33 mouse cellular contexts compared by ENCODE assay signal in the genomic region with DNA sequence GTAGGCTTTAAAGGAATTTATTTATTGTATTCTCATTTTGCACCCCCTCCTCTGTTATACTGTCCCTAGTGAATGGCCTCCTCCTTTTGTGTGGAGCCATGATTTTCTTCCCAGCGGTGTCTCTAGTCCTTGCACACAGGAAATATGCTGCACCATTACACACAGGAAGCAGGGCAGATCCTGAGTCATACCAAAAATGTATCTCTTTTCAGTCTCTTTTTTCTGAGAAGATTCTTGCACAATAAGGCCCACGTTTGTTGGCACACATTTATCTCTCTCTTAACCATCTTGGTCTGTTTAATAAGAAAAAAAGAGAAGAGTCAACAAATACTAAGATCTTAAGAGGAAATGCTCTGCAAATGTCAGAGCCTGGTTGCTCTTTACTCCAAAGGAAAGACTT. TPM values are rescaled to one million over a fixed set of nuclear protein-coding genes. Genes with fewer than 3 reads are reported as not detected.
DNase-seq lines count a peak whose midpoint lies in the region; ATAC-seq and TF ChIP-seq lines count a peak whose summit lies in the region.
"Had no signal": no experiment of that assay in that cellular context is flagged by ENCODE, and none has a peak within 500 bp of the region (broad histone marks: within the 10 kb centered on the region; RNA-seq: fewer than 3 reads in every experiment).

No protein-coding gene starts in this region.

- H3K27me3 ChIP-seq in lung, embryonic 14.5 days (ENCODE audit: insufficient read depth, low read length) = no peaks in the 10 kb centered on the region
- no peaks in the 10 kb centered on the region for H3K27me3 ChIP-seq in C2C12 (ENCODE audit: control insufficient read depth, insufficient read depth, insufficient read length)
- H3K27me3 ChIP-seq: heart, embryonic 12.5 days; kidney, embryonic 15.5 days; lung, embryonic 15.5 days; neural tube, embryonic 12.5 days had no signal

- no peak overlapping the region for H3K4me3 ChIP-seq in lung, embryonic 14.5 days (ENCODE audit: low read depth, low read length)
- no peak overlapping the region for H3K4me3 ChIP-seq in lung, adult 2 months (replicated peaks; ENCODE audit: extremely low read depth, low read depth, low read length)
- H3K4me3 ChIP-seq in C2C12 (ENCODE audit: insufficient read depth, poor library complexity, severe bottlenecking) = no peak overlapping the region
- no peak overlapping the region for H3K4me3 ChIP-seq in left cerebral cortex, adult 2 months
- H3K4me3 ChIP-seq: erythroblast, embryonic 14.5 days; heart, embryonic 12.5 days; kidney, embryonic 15.5 days; lung, embryonic 15.5 days; neural tube, embryonic 12.5 days had no signal

- H3K36me3 ChIP-seq in lung, embryonic 14.5 days (ENCODE audit: insufficient read depth) = no peaks in the 10 kb centered on the region
- H3K36me3 ChIP-seq in C2C12 (ENCODE audit: control insufficient read depth, insufficient read depth) = no peaks in the 10 kb centered on the region
- H3K36me3 ChIP-seq: heart, embryonic 12.5 days; kidney, embryonic 15.5 days; lung, embryonic 15.5 days; neural tube, embryonic 12.5 days had no signal

- H3K27ac ChIP-seq in lung, embryonic 14.5 days (ENCODE audit: low read depth) = no peak overlapping the region
- H3K27ac ChIP-seq in left cerebral cortex, adult 2 months = no peak overlapping the region
- H3K27ac ChIP-seq: hindbrain, embryonic 14.5 days; kidney, embryonic 15.5 days; liver, embryonic 14.5 days; lung, embryonic 15.5 days; neural tube, embryonic 12.5 days; stomach, postnatal 0 days had no signal

- no peak overlapping the region for H3K4me2 ChIP-seq in lung, embryonic 14.5 days
- H3K4me2 ChIP-seq: heart, embryonic 12.5 days; hindbrain, embryonic 14.5 days; kidney, embryonic 15.5 days; lung, embryonic 15.5 days; midbrain, embryonic 11.5 days; neural tube, embryonic 12.5 days had no signal

- WGBS in lung, embryonic 14.5 days = 55% methylated on average over 2 of the region's 2 CpGs
- WGBS in lung, adult 2 months = 31% methylated on average over 2 of the region's 2 CpGs

- H3K79me2 ChIP-seq in C2C12 (ENCODE audit: control insufficient read depth, insufficient read depth) = no peaks in the 10 kb centered on the region

- no peaks in the 10 kb centered on the region for H3K4me1 ChIP-seq in lung, embryonic 14.5 days (ENCODE audit: insufficient read depth)
- H3K4me1 ChIP-seq in lung, adult 2 months (ENCODE audit: control insufficient read depth, insufficient read depth, low read length) = no peaks in the 10 kb centered on the region
- H3K4me1 ChIP-seq: heart, embryonic 12.5 days; kidney, embryonic 15.5 days; neural tube, embryonic 12.5 days had no signal

- TF ChIP-seq POLR2A in lung, adult 2 months (IDR thresholded peaks at IDR 0.05; ENCODE audit: borderline replicate concordance, extremely low read depth, low read depth, low read length) = no peak

- intact Hi-C loops in left cerebral cortex, adult 2 months (cut with DNase I) = no loop called here

- H3K9me3 ChIP-seq in lung, embryonic 14.5 days (ENCODE audit: low read depth, low read length) = no peaks in the 10 kb centered on the region
- H3K9me3 ChIP-seq: heart, embryonic 12.5 days; kidney, embryonic 15.5 days; lung, embryonic 15.5 days; neural tube, embryonic 12.5 days had no signal

- no peaks in the 10 kb centered on the region for H3K79me3 ChIP-seq in C2C12 (ENCODE audit: low read depth)

- no peak for TF ChIP-seq CTCF in lung, embryonic 14.5 days (IDR thresholded peaks at IDR 0.05; ENCODE audit: low read depth)
- no peak for TF ChIP-seq CTCF in lung, adult 2 months (IDR thresholded peaks at IDR 0.05; ENCODE audit: insufficient read depth, low read length)
- no peak for TF ChIP-seq CTCF in C2C12 (IDR thresholded peaks at IDR 0.05; ENCODE audit: control insufficient read depth, insufficient read depth, insufficient read length)
- no peak for TF ChIP-seq CTCF in left cerebral cortex, adult 2 months (IDR thresholded peaks at IDR 0.05)

- DNase-seq in lung, embryonic 14.5 days = peak; percentile 5
- DNase-seq in lung, adult 2 months = no peak
- peak; percentile 51 for DNase-seq in adipocyte (ENCODE audit: low spot score)
- no peak for DNase-seq in left cerebral cortex, adult 2 months (ENCODE audit: extremely low spot score in 1 of 2, low spot score in 2 of 2)
- DNase-seq in thymus, adult 18-20 months = no peak
- DNase-seq: adrenal gland, postnatal 10 days; cerebellum, adult 11-12 months; cerebellum, postnatal 10 days; kidney, adult 11 months; kidney, postnatal 25 days; left cerebral cortex, postnatal 4 days; right cerebral cortex, adult 18-20 months; right cerebral cortex, postnatal 4 days; thymus, adult 2 months; thymus, postnatal 4 days had no signal

- H3K9ac ChIP-seq in lung, embryonic 14.5 days = no peak overlapping the region
- H3K9ac ChIP-seq: heart, embryonic 12.5 days; hindbrain, embryonic 14.5 days; kidney, embryonic 15.5 days; liver, embryonic 14.5 days; lung, embryonic 15.5 days; neural tube, embryonic 12.5 days had no signal

- no peak for ATAC-seq in lung, embryonic 14.5 days (ENCODE audit: insufficient read depth)
- ATAC-seq in megakaryocyte progenitor cell, adult 5-6 weeks (replicated peaks; ENCODE audit: poor library complexity) = peak; percentile 77
- ATAC-seq: activated CD4-positive, CD25-positive, alpha-beta regulatory T cell, adult 4 months; forebrain, embryonic 16.5 days; inflammation-experienced regulatory T-cells, adult 6 months; midbrain, embryonic 16.5 days had no signal

- H3ac ChIP-seq in C2C12 (ENCODE audit: control insufficient read depth, insufficient read length, low read depth) = no peak overlapping the region

TF ChIP-seq in C2C12, 6 proteins besides CTCF, POLR2A, EP300 and RAD21:
- TF ChIP-seq USF1 (IDR thresholded peaks at IDR 0.05; ENCODE audit: low read depth) (no peak), CEBPB (IDR thresholded peaks at IDR 0.05; ENCODE audit: low read depth) (peak; percentile 73)

RNA-seq across cellular contexts. Expression of gene Abca8a, which starts 4.5 kb away (rescaled TPM):
- 3.6 and 4.8 TPM in 2 replicates for polyA plus RNA-seq in lung, embryonic 14.5 days (2014; fragmentation: Nextera tagmentation; extraction: Ambion mirVana)
- polyA plus RNA-seq in lung, adult 2 months (2012; rRNA removed) = 16.5 and 23.0 TPM in 2 replicates
- not detected for polyA plus RNA-seq in C2C12 (2012; fragmentation: generic; extraction: Trizol)
- 0.07 TPM in 1 of 2 replicates, not detected in the other for total RNA-seq in megakaryocyte progenitor cell, adult 5-6 weeks (2015)
- not detected in 2 replicates for total RNA-seq in megakaryocyte progenitor cell, adult 5-6 weeks (2017)
- total RNA-seq in left cerebral cortex, adult 2 months (2021) = 1 to 10 TPM; 2.9 to 3.1 TPM
- total RNA-seq: hematopoietic stem cell, adult 5-6 weeks; MEL had no signal
- polyA plus RNA-seq: erythroblast, embryonic 14.5 days; forebrain, embryonic 11.5 days; inflammation-experienced regulatory T-cells, adult 6 months; midbrain, embryonic 11.5 days had no signal

Comparison
In these comparisons a context has a peak if more than half of its experiments do, and no peak if none do; other contexts are left out.
1. DNase-seq: peak in lung, embryonic 14.5 days (single experiment) and adipocyte (single experiment); none in lung, adult 2 months (single experiment), left cerebral cortex, adult 2 months (0 of 2) and thymus, adult 18-20 months (0 of 2).